Mouse (Mus musculus) ovary, adult 18-20 months (tissue): Measurements from ENCODE around the gene Hdgfl1.

Experiments
- DNase-seq: peaks from one replicate; pipeline ENCODE4 v3.0.0; 2022; ENCODE audit warnings: low spot score, mixed read lengths

The Hdgfl1 gene

GRCm38 (mm10) chr13:26769955-26770354 is at the start of gene Hdgfl1:
Gene Hdgfl1 (minus strand): TSS chr13:26770165.
- DNase-seq, result no peak

- DNase-seq, result no peak
These were observed 25.5 kb upstream of the Hdgfl1 start for GRCm38 (mm10) chr13:26795460-26795859.

- no peak for DNase-seq
These were observed 541 bp downstream of the Hdgfl1 start for GRCm38 (mm10) chr13:26769424-26769823.

DNA sequence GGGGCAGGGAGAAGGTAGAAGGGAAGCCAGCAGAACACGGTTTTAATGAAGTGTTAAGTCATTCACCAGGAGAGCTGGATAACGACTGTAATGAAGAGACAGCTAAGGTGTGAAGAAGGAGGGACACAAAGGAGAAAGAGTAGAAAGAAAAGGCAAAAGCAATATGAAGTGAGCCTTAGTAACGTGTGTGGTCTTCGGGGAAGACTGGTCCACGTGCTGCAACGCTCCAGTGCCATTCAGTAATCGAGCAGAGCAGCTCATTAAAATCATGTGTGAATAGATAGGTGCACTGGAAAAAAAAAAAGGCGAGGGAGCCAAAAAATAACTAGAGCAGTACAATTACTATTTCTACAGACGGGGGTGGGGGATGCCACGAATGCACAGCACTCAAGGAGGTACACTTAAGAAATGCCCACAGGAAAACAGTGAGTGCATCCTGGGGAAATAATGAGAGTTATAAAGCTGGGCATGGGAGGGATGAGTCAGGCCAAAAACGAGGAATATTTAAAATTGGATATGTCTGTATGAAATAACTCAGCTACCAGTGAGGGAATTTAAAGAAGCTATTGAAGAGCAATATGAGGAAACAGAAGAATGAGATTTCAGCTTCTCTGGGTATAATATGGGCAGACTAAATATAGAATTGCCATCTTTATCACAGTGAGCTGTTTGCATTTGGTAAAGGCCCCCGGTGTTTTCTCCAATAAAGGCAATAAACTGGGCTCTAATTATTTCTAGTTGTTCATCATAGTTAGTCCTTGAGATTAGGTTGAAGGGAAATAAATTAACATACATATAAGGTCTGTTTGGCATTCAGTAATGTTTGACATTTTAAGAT is 7.8 kb downstream of the Hdgfl1 start:
- no peak for DNase-seq

DNA sequence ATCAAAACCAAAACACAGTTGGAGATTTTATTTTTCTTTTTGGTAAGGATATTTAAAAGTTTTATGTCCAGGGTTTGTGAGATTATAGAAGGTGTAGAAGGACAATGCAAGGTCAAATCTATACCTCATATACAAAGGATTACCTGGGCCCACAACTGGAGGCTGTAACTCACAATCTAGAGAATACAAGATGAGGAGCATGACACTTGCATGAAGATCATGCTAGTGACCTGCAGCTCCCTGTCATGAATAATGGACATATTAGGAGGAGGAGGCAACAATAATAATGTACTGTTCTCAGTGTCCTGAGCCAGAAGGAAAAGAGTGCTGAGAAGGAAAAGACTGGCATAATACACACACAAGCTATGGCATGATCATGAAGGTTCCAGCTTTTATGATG is 17.1 kb downstream of the Hdgfl1 start:
- no peak for DNase-seq

GRCm38 (mm10) chr13:26752414-26752813 is 17.6 kb downstream of the Hdgfl1 start:
- DNase-seq, result no peak

- DNase-seq, result no peak
These were observed 24.1 kb downstream of the Hdgfl1 start for GRCm38 (mm10) chr13:26745760-26746457.

GRCm38 (mm10) chr13:26745059-26745759 is 24.8 kb downstream of the Hdgfl1 start:
- DNase-seq, result no peak

DNA sequence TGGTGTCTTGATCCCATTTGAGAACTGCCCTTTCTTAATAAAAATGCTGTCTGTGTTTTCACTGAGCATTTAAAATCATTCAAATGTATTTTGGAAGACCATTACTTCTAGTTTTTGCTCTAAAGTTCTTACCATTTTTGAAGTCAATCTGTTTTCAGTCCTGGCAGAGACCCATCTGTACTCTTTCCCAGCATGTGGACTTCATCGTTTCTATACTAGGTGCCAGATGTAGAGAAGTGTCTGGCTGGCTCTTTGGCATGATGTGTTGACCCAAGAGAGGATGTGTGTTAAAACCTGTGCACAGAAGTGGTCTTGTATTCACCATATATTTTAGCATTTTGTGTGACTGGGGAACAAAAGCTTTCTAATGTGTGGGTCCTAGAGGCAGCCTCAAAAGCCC is 25.9 kb downstream of the Hdgfl1 start:
- no peak for DNase-seq

- no peak for DNase-seq
These were observed 35.0 kb downstream of the Hdgfl1 start for GRCm38 (mm10) chr13:26734981-26735380.

GRCm38 (mm10) chr13:26724250-26724649 is 45.7 kb downstream of the Hdgfl1 start:
- DNase-seq, result no peak

DNA sequence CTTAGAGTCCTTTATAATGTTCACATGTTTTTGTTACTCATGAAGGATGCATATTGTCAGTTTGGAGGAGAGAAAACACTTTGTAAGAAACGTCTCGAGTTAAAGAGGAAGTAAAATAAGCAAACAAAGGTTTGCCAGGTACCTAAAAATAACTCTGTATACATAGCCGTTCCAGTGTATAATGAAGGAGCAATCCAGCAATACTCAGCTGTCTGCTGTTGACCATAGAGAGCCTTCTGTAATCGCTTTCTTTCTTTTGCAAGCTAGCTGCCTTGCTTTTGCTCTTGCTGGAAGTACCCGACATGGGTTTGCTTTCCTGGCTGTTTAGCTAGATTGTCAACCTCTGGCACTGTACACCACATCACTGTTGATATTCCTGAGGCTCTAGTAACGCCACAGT is 48.6 kb downstream of the Hdgfl1 start:
- DNase-seq, result no peak

DNA sequence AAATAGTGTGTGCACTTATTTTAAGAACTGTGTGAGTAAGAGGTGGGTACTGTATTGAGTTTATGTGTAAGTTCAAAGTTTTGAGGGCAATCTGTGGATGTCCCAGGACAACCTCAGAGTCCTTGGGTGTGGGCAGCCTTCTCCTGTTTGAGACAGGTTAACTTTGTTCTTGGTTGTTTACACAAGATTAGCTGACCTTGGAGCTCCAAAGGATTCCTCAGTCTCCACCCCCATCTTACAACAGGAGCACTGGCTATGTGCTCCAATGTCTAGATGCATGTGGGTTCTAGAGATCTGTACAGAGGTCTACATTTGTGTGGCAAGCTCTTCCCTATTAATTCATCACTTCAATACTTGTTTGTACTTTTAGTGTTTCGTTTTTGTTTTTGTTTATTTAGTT is 49.0 kb downstream of the Hdgfl1 start:
- DNase-seq, result no peak

DNA sequence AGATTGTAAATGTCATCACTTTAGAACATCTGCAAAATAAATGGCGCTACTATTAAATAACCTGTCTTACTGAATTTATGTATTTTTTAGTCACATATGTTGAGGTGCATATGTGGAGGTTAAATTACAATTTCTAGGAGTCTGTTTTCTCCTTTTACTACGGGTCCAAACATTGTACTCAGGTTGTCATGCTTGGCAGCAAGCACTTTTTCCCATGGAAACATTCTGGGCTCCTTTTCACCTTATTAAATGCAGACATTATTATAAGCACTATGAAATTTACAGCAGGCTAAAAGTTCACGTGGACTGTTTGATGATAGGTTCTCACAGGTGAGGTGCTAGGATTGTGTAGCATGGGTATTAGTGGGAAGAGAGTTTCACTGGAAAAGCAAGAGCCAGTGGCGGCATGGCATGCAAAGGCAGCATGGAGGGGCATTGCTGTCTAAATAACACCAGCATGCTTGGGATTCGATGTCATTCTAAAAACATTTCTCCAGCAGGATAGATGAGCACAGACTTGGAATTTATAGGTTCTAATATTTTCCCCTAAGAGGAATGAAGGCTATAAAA is 50.7 kb downstream of the Hdgfl1 start:
- DNase-seq, result no peak
